Mouse (Mus musculus): ENCODE data around the gene Olfr1445.

The Olfr1445 gene

DNA sequence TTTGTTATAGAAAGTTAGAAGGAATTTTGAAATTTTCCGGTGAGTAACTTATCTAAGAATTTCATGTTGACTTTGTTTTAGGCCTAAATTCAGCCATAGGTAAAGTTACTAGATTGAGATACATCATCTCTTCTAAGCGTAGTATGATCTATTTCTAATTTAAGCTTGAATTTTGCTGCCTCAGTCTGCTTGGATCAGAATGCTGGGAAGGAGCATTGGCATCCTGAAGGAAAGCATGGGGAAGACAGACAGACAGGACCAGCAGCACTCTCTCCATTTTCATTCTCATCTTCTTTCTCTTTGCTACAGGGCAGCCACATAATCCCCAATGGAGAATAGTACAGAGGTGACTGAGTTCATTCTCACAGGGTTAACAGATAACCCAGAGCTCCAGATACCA, at the start of gene Olfr1445:
TSS of gene Olfr1445 (plus strand) at position 301 of the 400 bp plus-strand sequence.
- DNase-seq, result no peak

DNA sequence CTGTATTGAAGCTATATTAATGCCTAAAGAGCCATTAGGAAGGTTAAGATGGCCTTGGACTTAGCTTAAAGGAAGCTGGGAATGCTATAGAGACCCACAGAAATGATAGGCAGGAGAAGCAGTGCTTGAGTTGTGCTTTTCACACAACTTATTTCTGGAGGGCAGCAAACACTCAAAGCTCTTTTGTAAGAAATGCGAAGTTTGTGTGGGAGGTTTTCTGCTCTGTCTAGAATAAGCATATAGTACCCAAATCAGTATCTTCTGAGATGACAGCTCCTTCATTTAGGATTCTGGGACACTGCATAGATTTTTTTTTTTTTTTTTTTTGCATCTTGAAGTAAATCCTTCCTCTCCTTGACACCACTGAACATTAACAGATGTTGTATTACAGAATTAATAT, 45.1 kb upstream of the Olfr1445 start:
- DNase-seq, result no peak

DNA sequence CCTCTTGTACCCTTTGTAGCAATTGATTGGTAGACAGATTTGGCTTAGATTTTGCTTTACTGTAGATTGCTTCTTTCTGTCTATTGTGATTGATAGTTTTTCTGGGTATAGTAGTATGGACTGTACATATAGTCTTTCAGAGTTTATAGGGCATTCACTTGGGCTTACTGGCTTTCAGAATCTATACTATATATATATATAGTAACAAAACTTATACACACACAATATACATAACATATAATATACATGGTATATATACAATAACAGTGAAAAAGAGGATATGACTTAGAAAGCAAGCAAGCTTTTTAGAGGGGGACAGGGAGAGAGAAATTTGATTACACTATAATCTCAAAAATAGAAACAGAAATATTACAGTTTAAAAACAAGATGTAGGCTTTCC, 37.3 kb upstream of the Olfr1445 start, which contains the start of gene Gm5244:
TSS of gene Gm5244 (plus strand) at position 301 of the 400 bp plus-strand sequence.
- no peak for DNase-seq

DNA sequence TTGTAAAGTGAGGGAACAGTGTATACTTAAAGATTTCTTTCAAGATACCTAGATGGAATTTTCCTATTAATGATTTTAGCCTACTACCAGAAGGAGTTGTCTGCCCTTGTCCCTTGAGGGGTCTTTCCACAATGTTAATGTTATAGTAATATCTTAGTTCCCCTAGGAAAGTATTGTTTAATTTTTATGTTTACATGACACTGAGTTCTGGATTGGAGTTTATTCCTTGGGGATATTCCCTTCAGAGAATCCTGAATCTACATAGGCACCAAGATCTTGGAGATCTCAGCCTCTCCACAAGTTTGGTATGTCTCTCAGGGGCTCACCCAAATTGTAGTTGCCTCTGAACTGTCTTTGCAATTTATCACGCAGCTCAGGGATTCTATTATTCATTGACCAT, 26.7 kb upstream of the Olfr1445 start, which contains the start of gene Olfr1444:
TSS of gene Olfr1444 (plus strand) at position 301 of the 400 bp plus-strand sequence.
- no peak for DNase-seq

DNA sequence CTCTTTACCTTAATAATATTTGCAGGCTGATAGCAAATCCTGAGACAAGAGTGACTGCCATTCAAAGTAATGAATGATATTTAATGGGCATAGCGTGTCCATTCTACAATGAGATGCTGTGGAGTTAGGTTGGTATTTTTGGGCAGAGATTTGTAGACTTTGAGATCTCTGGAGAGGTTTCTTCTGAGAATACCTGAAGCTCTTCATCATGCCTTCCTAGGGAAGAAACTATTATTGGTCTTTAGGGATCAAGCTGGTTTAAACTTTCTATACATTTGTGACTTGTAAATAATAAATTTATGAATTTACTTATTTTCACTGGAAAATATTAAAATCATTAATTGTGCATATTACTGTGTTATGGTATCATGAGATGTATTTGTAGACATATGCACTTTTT, 9.8 kb downstream of the Olfr1445 start, which contains the start of gene Olfr1446:
TSS of gene Olfr1446 (minus strand) at position 101 of the 400 bp plus-strand sequence.
- no peak for DNase-seq

DNA sequence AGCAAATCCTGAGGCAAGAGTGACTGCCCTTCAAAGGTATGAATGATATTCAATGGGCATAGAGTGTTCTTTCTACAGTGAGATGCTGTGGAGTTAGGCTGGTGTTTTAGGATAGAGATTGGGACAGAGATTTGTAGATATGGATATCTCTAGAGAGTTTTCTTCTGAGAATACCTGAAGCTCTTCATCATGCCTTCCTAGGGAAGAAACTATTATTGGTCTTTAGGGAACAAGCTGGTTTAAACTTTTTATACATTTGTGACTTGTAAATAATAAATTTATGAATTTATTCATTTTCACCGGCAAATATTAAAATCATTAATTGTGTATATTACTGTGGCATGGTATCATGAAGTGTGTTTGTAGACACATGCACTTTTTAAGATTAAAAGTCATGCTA, 20.0 kb downstream of the Olfr1445 start, which contains the start of gene Olfr1447:
TSS of gene Olfr1447 (minus strand) at position 101 of the 400 bp plus-strand sequence.
- DNase-seq, result no peak

DNA sequence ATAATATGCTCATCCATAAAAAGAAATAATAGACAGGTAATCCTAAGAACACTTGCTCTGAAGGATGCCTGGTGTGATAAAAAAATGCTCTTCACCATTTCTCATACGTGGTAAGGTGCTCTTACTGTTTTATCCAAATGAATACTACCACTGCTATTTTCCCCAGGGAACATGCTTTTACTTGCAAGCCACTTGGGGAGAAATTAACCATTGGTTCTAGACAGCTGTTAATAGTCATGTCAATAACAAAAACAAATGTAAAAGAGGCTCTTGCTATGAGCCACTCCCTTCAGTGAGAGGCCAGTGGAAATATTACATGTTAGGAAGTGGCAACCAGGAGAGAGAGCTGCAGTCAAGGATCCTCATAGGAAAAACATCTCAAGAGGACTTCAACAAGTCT, 40.7 kb downstream of the Olfr1445 start, which contains the start of gene Olfr1448:
TSS of gene Olfr1448 (minus strand) at position 101 of the 400 bp plus-strand sequence.
- no peak for DNase-seq

DNA sequence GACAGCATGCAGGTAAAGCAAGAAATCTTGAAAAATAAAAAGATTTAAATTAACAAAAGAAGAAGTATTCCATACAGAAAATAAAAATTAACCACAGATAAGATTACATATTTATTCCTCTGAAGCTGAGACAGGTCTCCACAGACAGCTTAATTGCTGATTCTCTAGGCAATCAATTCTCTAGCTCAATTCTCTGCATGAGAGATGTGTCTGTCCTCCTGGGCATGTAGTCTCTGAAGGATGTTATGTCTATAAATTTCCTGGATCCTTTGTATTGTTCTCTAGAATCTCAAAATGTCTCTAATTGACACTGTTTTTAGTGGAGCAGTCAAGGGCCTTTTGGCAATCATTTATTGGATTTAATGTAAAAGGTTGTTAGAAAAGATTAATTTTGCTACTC, 46.9 kb downstream of the Olfr1445 start, which contains the start of gene Olfr1449:
TSS of gene Olfr1449 (plus strand) at position 301 of the 400 bp plus-strand sequence.
- DNase-seq, result no peak
